Comparison of ENCODE assay signal across 8 mouse cellular contexts in the genomic region with DNA sequence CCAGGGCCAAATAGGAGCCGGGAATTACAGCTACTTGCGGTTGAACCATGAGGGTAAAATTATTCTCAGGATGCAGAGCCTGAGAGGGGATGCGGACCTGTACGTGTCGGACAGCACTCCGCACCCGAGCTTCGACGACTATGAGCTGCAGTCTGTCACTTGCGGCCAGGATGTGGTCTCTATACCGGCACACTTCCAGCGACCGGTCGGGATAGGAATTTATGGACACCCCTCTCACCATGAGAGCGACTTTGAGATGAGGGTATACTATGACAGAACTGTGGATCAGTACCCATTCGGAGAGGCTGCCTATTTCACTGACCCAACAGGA. TPM values are rescaled to one million over a fixed set of nuclear protein-coding genes. Genes with fewer than 3 reads are reported as not detected.
DNase-seq lines count a peak whose midpoint lies in the region; ATAC-seq and TF ChIP-seq lines count a peak whose summit lies in the region.

No protein-coding gene starts in this region.

- ATAC-seq in lung, embryonic 16.5 days (ENCODE audit: low read depth), result peak; percentile 2
- ATAC-seq in embryonic facial prominence, embryonic 12.5 days (ENCODE audit: insufficient number of reproducible peaks, insufficient read depth, low FRiP score, low TSS enrichment), result peak; percentile 1; the same call in 1 of the 2 replicates
- no peak for ATAC-seq in intestine, postnatal 0 days

- H3K79me2 ChIP-seq in myocyte (ENCODE audit: control insufficient read depth, insufficient read depth), result peaks cover 35% of the 10 kb centered on the region

- peaks cover 16% of the 10 kb centered on the region; the same call in 1 of the 2 replicates for H3K36me3 ChIP-seq in lung, embryonic 16.5 days (ENCODE audit: control insufficient read depth, insufficient read depth, low read length)
- peaks cover 27% of the 10 kb centered on the region; the same call in 1 of the 2 replicates for H3K36me3 ChIP-seq in embryonic facial prominence, embryonic 12.5 days
- H3K36me3 ChIP-seq in intestine, postnatal 0 days (ENCODE audit: control insufficient read depth, insufficient read depth), result peaks cover 10% of the 10 kb centered on the region; the same call in 1 of the 2 replicates
- peaks cover 40% of the 10 kb centered on the region for H3K36me3 ChIP-seq in myocyte (ENCODE audit: control insufficient read depth, insufficient read depth)

- peak overlapping the region; percentile 80 for H3K9ac ChIP-seq in lung, embryonic 16.5 days (ENCODE audit: low read length)
- peak overlapping the region; percentile 83 for H3K9ac ChIP-seq in embryonic facial prominence, embryonic 12.5 days
- H3K9ac ChIP-seq in intestine, postnatal 0 days (ENCODE audit: low read depth, low read length), result peak overlapping the region; percentile 66

- peak overlapping the region; percentile 68 for H3K4me3 ChIP-seq in lung, embryonic 16.5 days (ENCODE audit: low read length)
- H3K4me3 ChIP-seq in embryonic facial prominence, embryonic 12.5 days, result peak overlapping the region; percentile 87
- peak overlapping the region; percentile 84 for H3K4me3 ChIP-seq in intestine, postnatal 0 days (ENCODE audit: low read depth, low read length)
- H3K4me3 ChIP-seq in myocyte, result peak overlapping the region; percentile 53

- no peaks in the 10 kb centered on the region for H3K9me3 ChIP-seq in lung, embryonic 16.5 days (ENCODE audit: control insufficient read depth, low read length)
- no peaks in the 10 kb centered on the region for H3K9me3 ChIP-seq in embryonic facial prominence, embryonic 12.5 days
- no peaks in the 10 kb centered on the region for H3K9me3 ChIP-seq in intestine, postnatal 0 days (ENCODE audit: control insufficient read depth)

- H3K27ac ChIP-seq in lung, embryonic 16.5 days (ENCODE audit: low read length), result peak overlapping the region; percentile 48
- H3K27ac ChIP-seq in embryonic facial prominence, embryonic 12.5 days, result peak overlapping the region; percentile 80; the same call in 1 of the 2 replicates
- H3K27ac ChIP-seq in intestine, postnatal 0 days (ENCODE audit: low read depth, low read length), result peak overlapping the region; percentile 81

- H3K27me3 ChIP-seq in lung, embryonic 16.5 days (ENCODE audit: control insufficient read depth, insufficient read depth, low read depth, low read length), result no peaks in the 10 kb centered on the region
- no peaks in the 10 kb centered on the region for H3K27me3 ChIP-seq in embryonic facial prominence, embryonic 12.5 days
- no peaks in the 10 kb centered on the region for H3K27me3 ChIP-seq in intestine, postnatal 0 days (replicated peaks; ENCODE audit: control insufficient read depth, insufficient read depth, low read length)
- H3K27me3 ChIP-seq in myocyte (ENCODE audit: control insufficient read depth, insufficient read depth, insufficient read length), result no peaks in the 10 kb centered on the region

- no peak for DNase-seq in lung, postnatal 4 days
- DNase-seq in adrenal gland, adult 8-10 months, result no peak
- no peak for DNase-seq in adrenal gland, postnatal 4 days (ENCODE audit: low spot score in 2 of 2)
- no peak for DNase-seq in cerebellum, postnatal 10 days

- H3K4me1 ChIP-seq in lung, embryonic 16.5 days (replicated peaks; ENCODE audit: control insufficient read depth, insufficient read depth, low read length), result peaks cover 12% of the 10 kb centered on the region
- H3K4me1 ChIP-seq in embryonic facial prominence, embryonic 12.5 days, result peaks cover 16% of the 10 kb centered on the region
- peaks cover 13% of the 10 kb centered on the region; the same call in 1 of the 2 replicates for H3K4me1 ChIP-seq in intestine, postnatal 0 days (replicated peaks; ENCODE audit: control insufficient read depth, insufficient read depth, low read length)

- WGBS in lung, embryonic 16.5 days, result 8% methylated on average over 16 of the region's 16 CpGs
- WGBS in embryonic facial prominence, embryonic 12.5 days, result 25% methylated on average over 16 of the region's 16 CpGs
- 12% methylated on average over 16 of the region's 16 CpGs for WGBS in intestine, postnatal 0 days

- TF ChIP-seq POLR2A in myocyte (IDR thresholded peaks at IDR 0.05; ENCODE audit: insufficient read length, low read depth), result no peak

- peak overlapping the region; percentile 70 for H3K4me2 ChIP-seq in lung, embryonic 16.5 days (ENCODE audit: low read depth, low read length)
- H3K4me2 ChIP-seq in embryonic facial prominence, embryonic 12.5 days (replicated peaks), result peak overlapping the region; percentile 95
- peak overlapping the region; percentile 89 for H3K4me2 ChIP-seq in intestine, postnatal 0 days (replicated peaks; ENCODE audit: low read depth)
- H3K4me2 ChIP-seq in myocyte (ENCODE audit: low read depth), result peak overlapping the region; percentile 74

- H3ac ChIP-seq in myocyte (ENCODE audit: control insufficient read depth, insufficient read length), result peak overlapping the region; percentile 20

- no peak for TF ChIP-seq CTCF in intestine, postnatal 0 days (IDR thresholded peaks at IDR 0.05; ENCODE audit: low read depth)

TF ChIP-seq in myocyte, 11 proteins besides CTCF, POLR2A, EP300 and RAD21:
- TF ChIP-seq USF1 (IDR thresholded peaks at IDR 0.05; ENCODE audit: low read depth) (no peak), REST (IDR thresholded peaks at IDR 0.05; ENCODE audit: insufficient read depth, insufficient read length) (no peak), CEBPB (IDR thresholded peaks at IDR 0.05; ENCODE audit: insufficient read depth, poor library complexity, severe bottlenecking) (no peak), POLR2AphosphoS2 (IDR thresholded peaks at IDR 0.05; ENCODE audit: insufficient read length, low read depth) (no peak), E2F4 (IDR thresholded peaks at IDR 0.05; ENCODE audit: insufficient read depth) (no peak), MAX (IDR thresholded peaks at IDR 0.05; ENCODE audit: low read depth) (no peak), MYOD1 (IDR thresholded peaks at IDR 0.05; ENCODE audit: control insufficient read depth in 1 of 3, insufficient read length in 2 of 3, low read depth in 2 of 3) (no peak), TCF3 (IDR thresholded peaks at IDR 0.05; ENCODE audit: insufficient read length, low read depth) (no peak), TCF12 (IDR thresholded peaks at IDR 0.05; ENCODE audit: insufficient read depth, poor library complexity, severe bottlenecking) (no peak), MYOG (IDR thresholded peaks at IDR 0.05; ENCODE audit: control insufficient read depth in 1 of 3, insufficient read depth in 1 of 3, insufficient read length in 2 of 3, low read depth in 2 of 3) (no peak), SRF (IDR thresholded peaks at IDR 0.05; ENCODE audit: control insufficient read depth, insufficient read length, low read depth) (no peak)

RNA-seq across cellular contexts. Expression of a gene that starts 0.7 kb away (rescaled TPM):
- polyA plus RNA-seq in lung, embryonic 16.5 days (2015; fragmentation: Nextera tagmentation; extraction: Ambion mirVana), result 41.7 and 43.5 TPM in 2 replicates
- 30.7 and 33.3 TPM in 2 replicates for polyA plus RNA-seq in embryonic facial prominence, embryonic 12.5 days (2016; fragmentation: Nextera tagmentation; extraction: Ambion mirVana)
- polyA plus RNA-seq in intestine, postnatal 0 days (2015; fragmentation: Nextera tagmentation; extraction: Ambion mirVana), result 38.1 and 40.8 TPM in 2 replicates
- 8.3 TPM for polyA plus RNA-seq in myocyte (2012; fragmentation: generic; extraction: Trizol)
- 10 to 100 TPM; 24.5 to 49.4 (median 38.0) TPM for total RNA-seq in adrenal gland, adult 8-10 months (2022)
- total RNA-seq in adrenal gland, postnatal 4 days (2021), result 10 to 100 TPM; 37.3 to 39.5 TPM

RNA-seq across cellular contexts. Expression of a gene that starts 0.7 kb away (rescaled TPM):
- polyA plus RNA-seq in lung, embryonic 16.5 days (2015; fragmentation: Nextera tagmentation; extraction: Ambion mirVana), result 11.1 and 13.1 TPM in 2 replicates
- 4.7 and 5.8 TPM in 2 replicates for polyA plus RNA-seq in embryonic facial prominence, embryonic 12.5 days (2016; fragmentation: Nextera tagmentation; extraction: Ambion mirVana)
- polyA plus RNA-seq in intestine, postnatal 0 days (2015; fragmentation: Nextera tagmentation; extraction: Ambion mirVana), result 6.0 and 6.2 TPM in 2 replicates
- polyA plus RNA-seq in myocyte (2012; fragmentation: generic; extraction: Trizol), result 8.0 TPM
- 1 to 10 TPM; 3.5 to 9.7 (median 6.9) TPM for total RNA-seq in adrenal gland, adult 8-10 months (2022)
- 1 to 10 TPM; 7.2 to 9.2 TPM for total RNA-seq in adrenal gland, postnatal 4 days (2021)

RNA-seq across cellular contexts. Expression of a gene that starts 17.4 kb away (rescaled TPM):
- polyA plus RNA-seq in lung, embryonic 16.5 days (2015; fragmentation: Nextera tagmentation; extraction: Ambion mirVana), result 36.1 and 36.6 TPM in 2 replicates
- polyA plus RNA-seq in embryonic facial prominence, embryonic 12.5 days (2016; fragmentation: Nextera tagmentation; extraction: Ambion mirVana), result 34.3 and 34.7 TPM in 2 replicates
- polyA plus RNA-seq in intestine, postnatal 0 days (2015; fragmentation: Nextera tagmentation; extraction: Ambion mirVana), result 27.9 and 29.3 TPM in 2 replicates
- polyA plus RNA-seq in myocyte (2012; fragmentation: generic; extraction: Trizol), result 216 TPM
- 10 to 100 TPM; 47.7 to 55.8 (median 50.2) TPM for total RNA-seq in adrenal gland, adult 8-10 months (2022)
- total RNA-seq in adrenal gland, postnatal 4 days (2021), result 10 to 100 TPM; 76.9 to 81.2 TPM

RNA-seq across cellular contexts. Expression of a gene that starts 34.6 kb away (rescaled TPM):
- 8.3 and 8.7 TPM in 2 replicates for polyA plus RNA-seq in lung, embryonic 16.5 days (2015; fragmentation: Nextera tagmentation; extraction: Ambion mirVana)
- polyA plus RNA-seq in embryonic facial prominence, embryonic 12.5 days (2016; fragmentation: Nextera tagmentation; extraction: Ambion mirVana), result 11.1 and 12.2 TPM in 2 replicates
- 6.8 and 7.3 TPM in 2 replicates for polyA plus RNA-seq in intestine, postnatal 0 days (2015; fragmentation: Nextera tagmentation; extraction: Ambion mirVana)
- 5.7 TPM for polyA plus RNA-seq in myocyte (2012; fragmentation: generic; extraction: Trizol)
- 10 to 100 TPM in 2 of 4 experiments, 1 to 10 TPM in 2; 5.1 to 13.6 (median 9.7) TPM for total RNA-seq in adrenal gland, adult 8-10 months (2022)
- 10 to 100 TPM; 10.4 to 12.2 TPM for total RNA-seq in adrenal gland, postnatal 4 days (2021)

RNA-seq across cellular contexts. Expression of a gene that starts 34.9 kb away (rescaled TPM):
- polyA plus RNA-seq in lung, embryonic 16.5 days (2015; fragmentation: Nextera tagmentation; extraction: Ambion mirVana), result 1.6 and 1.8 TPM in 2 replicates
- not detected in 2 replicates for polyA plus RNA-seq in embryonic facial prominence, embryonic 12.5 days (2016; fragmentation: Nextera tagmentation; extraction: Ambion mirVana)
- polyA plus RNA-seq in intestine, postnatal 0 days (2015; fragmentation: Nextera tagmentation; extraction: Ambion mirVana), result 0.65 and 3.1 TPM in 2 replicates
- polyA plus RNA-seq in myocyte (2012; fragmentation: generic; extraction: Trizol), result 0.31 TPM
- total RNA-seq in adrenal gland, adult 8-10 months (2022), result not detected
- not detected for total RNA-seq in adrenal gland, postnatal 4 days (2021)
